Mouse (Mus musculus) hindbrain, embryonic 16.5 days (tissue): ENCODE data around the gene Atf7ip. TPM values are rescaled to one million over a fixed set of nuclear protein-coding genes. Genes with fewer than 3 reads are reported as not detected.
A peak's percentile ranks its signal among the peaks of the same experiment; 100 is the strongest.

Source experiments
- ATAC-seq: fragments of 200-750 bp; cut with Nextera tagmentation; 2 replicates; pipeline ENCODE4 v1.8.0; 2017; ENCODE audit warnings: moderate TSS enrichment, moderate library complexity
- H3K27ac ChIP-seq: fragments of 300-500 bp; sonication (generic); 2 replicates; pipeline ENCODE4 v1.5.1; 2014; ENCODE audit warnings: low read depth, mild to moderate bottlenecking, control low read depth, low read length, moderate library complexity
- H3K27me3 ChIP-seq: fragments of 300-500 bp; sonication (generic); replicated peaks from 2 replicates; pipeline ENCODE4 v1.6.1; 2014; ENCODE audit warnings: low read length; ENCODE audit not compliant: control insufficient read depth, insufficient read depth
- H3K36me3 ChIP-seq: fragments of 300-500 bp; sonication (generic); 2 replicates; pipeline ENCODE4 v1.6.1; 2014; ENCODE audit warnings: mild to moderate bottlenecking, low read length, moderate library complexity, mixed read lengths; ENCODE audit not compliant: control insufficient read depth, insufficient read depth
- H3K4me1 ChIP-seq: fragments of 300-500 bp; sonication (generic); 2 replicates; pipeline ENCODE4 v1.6.1; 2014; ENCODE audit warnings: low read depth, low read length; ENCODE audit not compliant: control insufficient read depth, insufficient read depth
- H3K4me2 ChIP-seq: fragments of 300-500 bp; sonication (generic); 2 replicates; pipeline ENCODE4 v1.6.1; 2014; ENCODE audit warnings: mild to moderate bottlenecking, low read length, control low read depth, moderate library complexity
- H3K4me3 ChIP-seq: fragments of 300-500 bp; sonication (generic); 2 replicates; pipeline ENCODE4 v1.5.1; 2014; ENCODE audit warnings: mild to moderate bottlenecking, low read length, control low read depth, moderate library complexity
- H3K9ac ChIP-seq: fragments of 300-500 bp; sonication (generic); 2 replicates; pipeline ENCODE4 v1.6.1; 2014; ENCODE audit warnings: low read depth, mild to moderate bottlenecking, control low read depth, low read length, moderate library complexity
- H3K9me3 ChIP-seq: fragments of 300-500 bp; sonication (generic); 2 replicates; pipeline ENCODE4 v1.6.1; 2014; ENCODE audit warnings: mild to moderate bottlenecking, low read length, moderate library complexity; ENCODE audit not compliant: control insufficient read depth
- WGBS: fragments of 180-500 bp; shearing (Covaris S2); extraction: QIAGEN DNeasy Blood & Tissue Kit; methylation state at CpG from one replicate; pipeline ENCODE4 v1.1.7; 2014; 5-methylcytosine and 5-hydroxymethylcytosine counted together
- polyA plus RNA-seq: library from polyadenylated mRNA; unstranded; fragments of >200 nt; fragmentation: Nextera tagmentation; extraction: Ambion mirVana; gene quantifications from 2 replicates; pipeline ENCODE4 v1.2.1, GENCODE M21; 2015

The Atf7ip gene
- polyA plus RNA-seq, 1 experiment from 2014 or later: 30.4 TPM

- H3K36me3 ChIP-seq: 0 out of 2 replicates have a peak, but pooled peaks cover 2% of the 10 kb centered on the region
- no peak overlapping the region for H3K4me3 ChIP-seq
- H3K27me3 ChIP-seq: no peaks in the 10 kb centered on the region
- H3K4me2 ChIP-seq: no peak overlapping the region
- H3K9me3 ChIP-seq: no peaks in the 10 kb centered on the region
- H3K4me1 ChIP-seq: peaks cover 4% of the 10 kb centered on the region
- no peak overlapping the region for H3K27ac ChIP-seq
- 67% methylated on average over 2 of the region's 2 CpGs for WGBS
- H3K9ac ChIP-seq: no peak overlapping the region
- ATAC-seq: no peak
These were observed 23.2 kb downstream of the Atf7ip start for GRCm38 (mm10) chr6:136529156-136529555.

GRCm38 (mm10) chr6:136531792-136532230 is 25.8 kb downstream of the Atf7ip start:
- H3K4me1 ChIP-seq: peaks cover 6% of the 10 kb centered on the region
- no peak for ATAC-seq
- H3K4me3 ChIP-seq: no peak overlapping the region
- H3K27ac ChIP-seq: peak overlapping the region; percentile 77
- H3K36me3 ChIP-seq: no peaks in the 10 kb centered on the region
- WGBS: 54% methylated on average over 7 of the region's 7 CpGs
- H3K9me3 ChIP-seq: no peaks in the 10 kb centered on the region
- no peaks in the 10 kb centered on the region for H3K27me3 ChIP-seq
- 0 out of 2 replicates have a peak overlapping the region, but pooled peaks have one; percentile 1 for H3K4me2 ChIP-seq
- no peak overlapping the region for H3K9ac ChIP-seq

GRCm38 (mm10) chr6:136532535-136533291 is 26.7 kb downstream of the Atf7ip start:
- Histone ChIP-seq H3K4me2 (peak overlapping the region; percentile 40), H3K9ac (peak overlapping the region; percentile 23; the same call in 1 of the 2 replicates), H3K9me3 (no peaks in the 10 kb centered on the region), H3K27me3 (no peaks in the 10 kb centered on the region), H3K36me3 (no peaks in the 10 kb centered on the region), H3K4me3 (peak overlapping the region; percentile 15), H3K4me1 (peaks cover 6% of the 10 kb centered on the region), H3K27ac (peak overlapping the region; percentile 85)
- 11% methylated on average over 7 of the region's 7 CpGs for WGBS
- peak; percentile 93 for ATAC-seq

- H3K36me3 ChIP-seq: no peaks in the 10 kb centered on the region
- H3K27me3 ChIP-seq: no peaks in the 10 kb centered on the region
- no peak overlapping the region for H3K9ac ChIP-seq
- H3K4me1 ChIP-seq: peaks cover 6% of the 10 kb centered on the region
- no peak for ATAC-seq
- WGBS: 55% methylated on average over 4 of the region's 4 CpGs
- no peaks in the 10 kb centered on the region for H3K9me3 ChIP-seq
- H3K27ac ChIP-seq: no peak overlapping the region
- H3K4me3 ChIP-seq: no peak overlapping the region
- peak overlapping the region; percentile 42 for H3K4me2 ChIP-seq
These were observed 27.8 kb downstream of the Atf7ip start for GRCm38 (mm10) chr6:136533804-136534203.

GRCm38 (mm10) chr6:136534444-136534843 is 28.5 kb downstream of the Atf7ip start:
- peaks cover 6% of the 10 kb centered on the region for H3K4me1 ChIP-seq
- peak overlapping the region; percentile 28; the same call in 1 of the 2 replicates for H3K4me2 ChIP-seq
- H3K9ac ChIP-seq: no peak overlapping the region
- no peak overlapping the region for H3K4me3 ChIP-seq
- no peaks in the 10 kb centered on the region for H3K27me3 ChIP-seq
- H3K36me3 ChIP-seq: no peaks in the 10 kb centered on the region
- no peak for ATAC-seq
- peak overlapping the region; percentile 54; the same call in 1 of the 2 replicates for H3K27ac ChIP-seq
- no peaks in the 10 kb centered on the region for H3K9me3 ChIP-seq
- 42% methylated on average over 3 of the region's 3 CpGs for WGBS

GRCm38 (mm10) chr6:136535176-136535575 is 29.2 kb downstream of the Atf7ip start:
- ATAC-seq: no peak
- Histone ChIP-seq H3K9me3 (no peaks in the 10 kb centered on the region), H3K9ac (no peak overlapping the region), H3K27me3 (no peaks in the 10 kb centered on the region), H3K36me3 (0 out of 2 replicates have a peak, but pooled peaks cover 2% of the 10 kb centered on the region), H3K4me1 (peaks cover 6% of the 10 kb centered on the region), H3K4me3 (no peak overlapping the region), H3K27ac (no peak overlapping the region), H3K4me2 (peak overlapping the region; percentile 30; the same call in 1 of the 2 replicates)
- WGBS: 41% methylated on average over 5 of the region's 5 CpGs

- Histone ChIP-seq H3K4me1 (peaks cover 6% of the 10 kb centered on the region), H3K4me2 (peak overlapping the region; percentile 38), H3K27me3 (no peaks in the 10 kb centered on the region), H3K27ac (peak overlapping the region; percentile 30; the same call in 1 of the 2 replicates), H3K4me3 (no peak overlapping the region), H3K36me3 (0 out of 2 replicates have a peak, but pooled peaks cover 2% of the 10 kb centered on the region), H3K9ac (peak overlapping the region; percentile 12), H3K9me3 (no peaks in the 10 kb centered on the region)
- WGBS: 22% methylated on average over 5 of the region's 5 CpGs
- no peak for ATAC-seq
These were observed 30.2 kb downstream of the Atf7ip start for GRCm38 (mm10) chr6:136536121-136536520.

GRCm38 (mm10) chr6:136541350-136541749 is 35.4 kb downstream of the Atf7ip start:
- H3K9me3 ChIP-seq: no peaks in the 10 kb centered on the region
- no peak overlapping the region for H3K9ac ChIP-seq
- peak overlapping the region; percentile 70; the same call in 1 of the 2 replicates for H3K27ac ChIP-seq
- no peak overlapping the region for H3K4me3 ChIP-seq
- no peaks in the 10 kb centered on the region for H3K27me3 ChIP-seq
- H3K36me3 ChIP-seq: 0 out of 2 replicates have a peak, but pooled peaks cover 2% of the 10 kb centered on the region
- H3K4me1 ChIP-seq: peaks cover 9% of the 10 kb centered on the region
- H3K4me2 ChIP-seq: peak overlapping the region; percentile 5; the same call in 1 of the 2 replicates
- no peak for ATAC-seq
- WGBS: 32% methylated on average over 5 of the region's 5 CpGs

- no peak overlapping the region for H3K9ac ChIP-seq
- peaks cover 11% of the 10 kb centered on the region for H3K4me1 ChIP-seq
- H3K36me3 ChIP-seq: 0 out of 2 replicates have a peak, but pooled peaks cover 2% of the 10 kb centered on the region
- no peak overlapping the region; the same call in 1 of the 2 replicates for H3K27ac ChIP-seq
- no peaks in the 10 kb centered on the region for H3K27me3 ChIP-seq
- ATAC-seq: no peak
- no peak overlapping the region for H3K4me3 ChIP-seq
- WGBS: 71% methylated on average over 1 of the region's 1 CpGs
- no peak overlapping the region for H3K4me2 ChIP-seq
- H3K9me3 ChIP-seq: no peaks in the 10 kb centered on the region
These were observed 36.1 kb downstream of the Atf7ip start for GRCm38 (mm10) chr6:136542105-136542504.
